Mouse (Mus musculus) embryonic facial prominence, embryonic 14.5 days (tissue): ENCODE data around the gene Zranb3. TPM values are rescaled to one million over a fixed set of nuclear protein-coding genes. Genes with fewer than 3 reads are reported as not detected.
"Not testable (repeated sequence)": the region's sequence is repeated elsewhere in the genome, so short reads cannot be mapped to it uniquely, and the experiment has no call there.

Source experiments
- ATAC-seq: fragments of 200-750 bp; cut with Nextera tagmentation; 2 replicates; pipeline ENCODE4 v1.8.0; 2017; ENCODE audit warnings: low read depth, moderate number of reproducible peaks, moderate TSS enrichment
- DNase-seq: peaks from one replicate; pipeline ENCODE4 v3.0.0-alpha.2; 2015; ENCODE audit warnings: low spot score
- H3K27ac ChIP-seq: fragments of 300-500 bp; sonication (generic); replicated peaks from 2 replicates; pipeline ENCODE4 v1.5.1; 2014; ENCODE audit warnings: low read depth, mild to moderate bottlenecking, low read length, moderate library complexity
- H3K27me3 ChIP-seq: fragments of 300-500 bp; sonication (generic); replicated peaks from 2 replicates; pipeline ENCODE4 v1.6.1; 2014; ENCODE audit warnings: low read length; ENCODE audit not compliant: control insufficient read depth, insufficient read depth
- H3K36me3 ChIP-seq: fragments of 300-500 bp; sonication (generic); 2 replicates; pipeline ENCODE4 v1.6.1; 2014; ENCODE audit warnings: low read length, mixed read lengths; ENCODE audit not compliant: control insufficient read depth, insufficient read depth
- H3K4me1 ChIP-seq: fragments of 300-500 bp; sonication (generic); 2 replicates; pipeline ENCODE4 v1.6.1; 2014; ENCODE audit warnings: antibody characterized with exemption, low read length; ENCODE audit not compliant: control insufficient read depth, insufficient read depth
- H3K4me2 ChIP-seq: fragments of 300-500 bp; sonication (generic); 2 replicates; pipeline ENCODE4 v1.6.1; 2014; ENCODE audit warnings: low read depth, mild to moderate bottlenecking, low read length, moderate library complexity, mixed read lengths
- H3K4me3 ChIP-seq: fragments of 300-500 bp; sonication (generic); 2 replicates; pipeline ENCODE4 v1.5.1; 2014; ENCODE audit warnings: low read depth, mild to moderate bottlenecking, low read length
- H3K9ac ChIP-seq: fragments of 300-500 bp; sonication (generic); 2 replicates; pipeline ENCODE4 v1.6.1; 2014; ENCODE audit warnings: low read depth, mild to moderate bottlenecking, low read length, moderate library complexity, mixed read lengths
- H3K9me3 ChIP-seq: fragments of 300-500 bp; sonication (generic); 2 replicates; pipeline ENCODE4 v1.6.1; 2016; ENCODE audit warnings: low read length; ENCODE audit not compliant: control insufficient read depth
- WGBS: fragments of 180-500 bp; shearing (Covaris S2); extraction: QIAGEN DNeasy Blood & Tissue Kit; methylation state at CpG from one replicate; pipeline ENCODE4 v1.1.7; 2014; 5-methylcytosine and 5-hydroxymethylcytosine counted together
- polyA plus RNA-seq: library from polyadenylated mRNA; unstranded; fragments of >200 nt; fragmentation: Nextera tagmentation; extraction: Ambion mirVana; gene quantifications from 2 replicates; pipeline ENCODE4 v1.2.1, GENCODE M21; 2014

The Zranb3 gene
- polyA plus RNA-seq, 1 experiment from 2014 or later, result 6.1 TPM

DNA sequence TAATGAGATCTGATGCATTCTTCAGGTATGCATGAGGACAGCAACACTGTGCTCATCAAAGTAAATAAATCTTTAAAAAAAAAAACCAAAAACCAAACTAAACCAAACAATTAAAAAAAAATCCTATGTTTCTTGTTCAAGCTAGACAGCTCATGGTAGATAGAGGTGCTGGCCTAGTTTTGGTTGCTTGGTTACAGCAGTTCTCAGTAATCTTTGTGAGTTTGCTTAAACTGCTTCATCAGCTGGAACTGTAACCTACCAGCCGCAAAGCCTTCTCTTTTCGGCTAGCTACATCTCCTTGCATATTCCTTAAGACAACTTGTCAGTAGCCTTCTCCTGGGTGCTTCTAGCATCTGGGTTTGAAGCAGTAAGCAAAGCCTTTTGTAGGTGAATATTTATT is 93.1 kb downstream of the Zranb3 start:
- Histone ChIP-seq H3K27me3 (no peaks in the 10 kb centered on the region), H3K4me2 (no peak overlapping the region), H3K4me1 (no peaks in the 10 kb centered on the region), H3K4me3 (no peak overlapping the region), H3K27ac (no peak overlapping the region), H3K36me3 (no peaks in the 10 kb centered on the region), H3K9ac (no peak overlapping the region), H3K9me3 (no peaks in the 10 kb centered on the region)
- no peak for DNase-seq
- WGBS, result 94% methylated on average over 2 of the region's 2 CpGs
- ATAC-seq, result no peak

DNA sequence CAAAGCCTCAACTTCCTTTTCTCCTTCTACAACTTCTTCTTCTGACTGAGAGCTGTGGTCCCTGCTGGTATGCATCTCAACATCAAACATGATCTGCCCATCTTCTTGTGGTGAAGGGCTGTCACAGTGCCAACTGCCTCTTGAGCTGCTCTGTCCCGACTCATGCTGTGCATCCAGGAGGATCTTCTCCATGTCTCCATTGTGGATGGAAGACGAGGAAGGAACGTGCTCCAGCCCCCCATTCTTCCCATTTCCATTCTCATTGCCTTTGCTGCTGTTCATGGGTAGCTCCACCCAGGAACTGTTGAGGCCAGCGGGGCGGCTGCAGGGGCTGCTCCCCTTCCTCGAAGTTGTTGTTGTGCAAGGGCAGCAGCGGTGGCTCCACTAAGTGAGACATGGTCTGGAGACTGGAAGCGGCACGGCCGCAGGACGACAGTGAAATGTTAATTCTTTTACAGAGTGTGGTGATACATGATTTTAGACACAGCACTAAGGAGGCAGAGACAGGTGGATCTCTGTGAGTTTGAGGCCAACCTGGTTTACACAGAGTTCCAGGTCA is 96.7 kb downstream of the Zranb3 start:
- 89% methylated on average over 11 of the region's 11 CpGs for WGBS
- ATAC-seq, result not testable (repeated sequence)

DNA sequence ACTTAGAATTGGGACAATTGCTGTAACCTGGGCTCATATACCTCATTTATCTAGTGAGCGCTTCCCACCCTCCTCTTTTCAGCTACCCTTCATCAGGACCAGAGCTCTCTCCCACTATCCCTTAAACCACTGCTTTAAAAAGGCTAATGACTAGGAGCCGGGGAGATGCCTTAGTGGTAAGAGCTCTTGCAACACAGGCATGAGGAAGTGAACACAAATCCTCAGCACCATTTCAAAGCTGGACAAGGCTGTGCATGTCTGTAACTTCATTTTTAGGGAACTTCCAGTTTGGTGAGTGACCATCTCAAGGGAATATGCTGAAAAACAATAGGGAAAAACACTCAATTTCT is 98.5 kb downstream of the Zranb3 start:
- H3K4me3 ChIP-seq, result no peak overlapping the region
- no peak overlapping the region for H3K27ac ChIP-seq
- H3K36me3 ChIP-seq, result no peaks in the 10 kb centered on the region
- WGBS, result 78% methylated on average over 2 of the region's 2 CpGs
- H3K9me3 ChIP-seq, result no peaks in the 10 kb centered on the region
- H3K27me3 ChIP-seq, result no peaks in the 10 kb centered on the region
- DNase-seq (peak; percentile 11), ATAC-seq (no peak)
- H3K9ac ChIP-seq, result no peak overlapping the region
- no peaks in the 10 kb centered on the region for H3K4me1 ChIP-seq
- no peak overlapping the region for H3K4me2 ChIP-seq

More for the DNA sequence above, 96.7 kb downstream of the Zranb3 start:
- H3K9ac ChIP-seq, H3K9me3 ChIP-seq, H3K27me3 ChIP-seq, H3K27ac ChIP-seq, H3K36me3 ChIP-seq, H3K4me3 ChIP-seq, H3K4me2 ChIP-seq, DNase-seq, H3K4me1 ChIP-seq: not testable (repeated sequence)

DNA sequence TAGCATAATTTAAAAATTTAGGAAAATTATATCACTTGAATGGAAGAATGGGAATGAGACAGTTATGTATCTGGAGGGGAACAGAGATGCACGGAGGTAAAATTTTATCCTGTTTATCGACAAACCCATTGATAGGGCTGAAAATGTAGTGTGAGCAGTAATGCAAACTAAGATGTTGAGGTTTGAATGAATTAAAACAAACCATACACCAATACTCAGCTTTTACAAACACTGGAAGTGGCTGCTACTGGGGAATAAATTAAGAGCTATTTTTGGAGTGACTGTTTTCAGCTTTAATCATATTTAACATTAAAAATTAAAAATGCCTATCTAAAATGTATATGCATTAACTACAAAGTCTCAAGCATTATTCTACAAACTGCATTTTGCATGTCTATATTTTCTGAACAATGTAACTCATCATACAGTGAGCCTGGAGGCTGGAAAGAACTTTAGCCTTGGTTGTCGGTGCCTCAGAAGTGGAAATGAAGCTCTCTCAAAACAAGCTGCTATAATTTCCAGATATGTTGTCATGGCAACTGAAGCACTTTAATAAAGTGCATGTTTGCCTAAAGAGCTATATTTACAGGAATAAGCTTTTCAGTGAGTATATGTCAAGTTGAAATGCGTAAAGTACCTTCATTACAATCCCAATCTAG is 99.0 kb downstream of the Zranb3 start:
- H3K4me1 ChIP-seq, result no peaks in the 10 kb centered on the region
- WGBS, result 78% methylated on average over 4 of the region's 4 CpGs
- no peak overlapping the region for H3K9ac ChIP-seq
- no peaks in the 10 kb centered on the region for H3K27me3 ChIP-seq
- DNase-seq (peak; percentile 38), ATAC-seq (no peak)
- no peaks in the 10 kb centered on the region for H3K36me3 ChIP-seq
- H3K4me2 ChIP-seq, result no peak overlapping the region
- H3K4me3 ChIP-seq, result no peak overlapping the region
- no peaks in the 10 kb centered on the region for H3K9me3 ChIP-seq
- H3K27ac ChIP-seq, result no peak overlapping the region

DNA sequence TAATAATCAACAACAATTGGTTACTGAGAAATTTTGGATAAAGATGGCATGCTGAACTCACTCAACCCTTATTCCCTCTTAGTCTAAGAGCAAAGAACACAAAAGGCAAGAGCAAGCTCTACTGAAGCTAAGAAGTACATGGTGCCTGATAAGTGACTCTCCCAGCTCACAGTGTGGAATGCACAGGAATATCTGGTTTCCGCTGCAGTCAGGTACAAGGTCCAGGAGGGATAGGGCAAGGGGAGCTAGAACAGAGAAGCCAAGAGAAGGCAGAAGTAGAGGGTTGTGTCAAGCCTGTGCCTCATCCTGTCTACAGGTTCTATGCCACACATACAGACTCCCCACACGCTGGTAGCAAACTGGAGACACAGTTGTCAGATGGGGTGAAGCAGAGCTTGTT is 100.7 kb downstream of the Zranb3 start:
- 97% methylated on average over 2 of the region's 2 CpGs for WGBS
- no peaks in the 10 kb centered on the region for H3K4me1 ChIP-seq
- H3K27ac ChIP-seq, result no peak overlapping the region
- no peaks in the 10 kb centered on the region for H3K36me3 ChIP-seq
- ATAC-seq (no peak), DNase-seq (no peak)
- H3K9ac ChIP-seq, result no peak overlapping the region
- no peaks in the 10 kb centered on the region for H3K27me3 ChIP-seq
- H3K4me3 ChIP-seq, result no peak overlapping the region
- H3K4me2 ChIP-seq, result no peak overlapping the region
- H3K9me3 ChIP-seq, result no peaks in the 10 kb centered on the region

DNA sequence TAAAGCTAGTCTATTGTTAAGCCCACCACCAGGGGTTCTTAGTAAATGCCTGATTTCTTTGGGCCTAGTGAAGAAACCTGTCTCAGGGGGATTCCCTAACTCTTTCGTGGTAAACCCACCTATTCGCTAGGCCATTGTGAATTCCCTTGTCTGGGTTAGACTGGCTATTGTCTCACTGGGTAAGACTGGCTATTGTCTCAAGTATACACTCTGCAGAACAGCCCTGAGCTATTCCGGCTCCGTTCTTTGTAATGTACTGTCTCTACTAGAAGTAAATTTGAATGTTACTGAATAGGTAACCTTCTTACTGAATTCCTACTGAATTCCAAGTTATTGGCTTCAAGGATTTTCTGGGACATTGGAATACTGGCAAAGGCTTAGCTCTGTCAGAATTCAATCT is 101.9 kb downstream of the Zranb3 start:
- not testable (repeated sequence) for DNase-seq

DNA sequence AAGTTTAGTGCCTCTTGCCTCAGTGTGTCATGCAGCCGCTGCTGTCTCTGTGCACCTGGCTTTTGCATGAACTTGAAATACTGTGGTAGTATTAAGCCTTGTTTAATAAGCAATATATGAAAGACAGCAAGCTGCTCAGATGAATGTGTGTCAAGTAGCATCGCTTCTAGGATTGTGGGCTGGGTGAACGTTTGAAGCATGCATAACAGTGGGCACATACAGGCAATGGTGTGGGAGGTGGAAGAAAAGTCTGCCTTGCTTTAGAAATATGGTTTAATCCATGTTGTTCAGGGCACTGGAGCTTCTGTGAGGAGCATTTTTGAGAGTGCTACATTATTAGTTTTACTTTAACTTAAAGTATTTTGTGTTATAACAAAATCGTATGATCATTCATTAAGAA is 109.0 kb downstream of the Zranb3 start:
- H3K4me1 ChIP-seq, result no peaks in the 10 kb centered on the region
- no peak overlapping the region for H3K27ac ChIP-seq
- 0 out of 2 replicates have a peak, but pooled peaks cover 6% of the 10 kb centered on the region for H3K36me3 ChIP-seq
- no peaks in the 10 kb centered on the region for H3K9me3 ChIP-seq
- H3K27me3 ChIP-seq, result no peaks in the 10 kb centered on the region
- ATAC-seq (no peak), DNase-seq (no peak)
- WGBS, result 90% methylated on average over 4 of the region's 4 CpGs
- no peak overlapping the region for H3K4me3 ChIP-seq
- H3K4me2 ChIP-seq, result no peak overlapping the region
- no peak overlapping the region for H3K9ac ChIP-seq

More for the DNA sequence above, 101.9 kb downstream of the Zranb3 start:
- H3K27me3 ChIP-seq, H3K9ac ChIP-seq, H3K4me1 ChIP-seq, H3K36me3 ChIP-seq, H3K4me3 ChIP-seq, H3K27ac ChIP-seq, ATAC-seq, H3K4me2 ChIP-seq, H3K9me3 ChIP-seq: not testable (repeated sequence)
- WGBS, result 94% methylated on average over 4 of the region's 4 CpGs

DNA sequence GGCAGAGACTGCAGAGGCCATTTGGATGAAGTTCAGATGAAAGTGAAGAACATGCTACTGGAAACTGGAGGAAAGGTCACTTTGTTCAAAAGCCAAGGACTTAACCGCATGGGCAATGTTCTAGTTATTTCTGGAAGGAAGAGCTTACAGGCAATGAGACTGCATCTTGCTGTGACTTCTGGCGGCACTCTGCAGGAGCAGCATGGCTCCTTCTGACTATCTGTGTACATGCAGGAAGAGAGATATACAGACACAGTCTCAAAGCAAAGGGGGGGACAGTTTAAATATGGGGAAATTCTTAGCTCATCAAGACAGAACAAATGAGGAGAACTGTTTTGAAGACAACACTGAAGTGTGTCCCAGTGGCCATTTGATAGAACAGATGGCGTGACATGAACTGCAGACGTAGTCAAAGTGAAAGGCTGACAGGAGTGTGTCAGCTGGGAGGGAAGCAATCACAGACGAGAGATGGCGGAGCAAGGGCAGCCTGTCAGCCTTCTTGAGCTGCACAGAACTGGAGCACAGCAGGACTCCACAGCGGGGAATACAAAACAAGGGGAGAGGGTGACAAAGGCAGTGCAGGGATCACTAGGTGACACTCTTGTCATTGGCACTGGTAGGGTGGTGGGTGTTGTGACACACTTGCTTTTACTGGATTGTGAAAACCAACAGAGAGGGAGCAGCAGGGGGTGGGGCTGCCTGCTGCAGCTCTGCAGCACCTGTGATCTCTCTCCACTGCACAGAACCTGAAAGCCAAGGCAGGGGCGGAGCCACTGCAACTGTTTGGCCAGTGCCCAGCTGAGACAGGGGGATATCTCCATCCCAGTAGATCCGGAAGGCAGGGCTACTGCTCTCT is 112.7 kb downstream of the Zranb3 start:
- no peak overlapping the region for H3K4me2 ChIP-seq
- no peak overlapping the region for H3K27ac ChIP-seq
- WGBS, result 61% methylated on average over 9 of the region's 9 CpGs
- no peaks in the 10 kb centered on the region for H3K9me3 ChIP-seq
- H3K27me3 ChIP-seq, result no peaks in the 10 kb centered on the region
- DNase-seq (peak; percentile 38), ATAC-seq (peak; percentile 68; the same call in 1 of the 2 replicates)
- no peak overlapping the region for H3K9ac ChIP-seq
- H3K4me3 ChIP-seq, result no peak overlapping the region
- 0 out of 2 replicates have a peak, but pooled peaks cover 6% of the 10 kb centered on the region for H3K36me3 ChIP-seq
- no peaks in the 10 kb centered on the region for H3K4me1 ChIP-seq
